Mouse (Mus musculus): ENCODE results near the gene Zfp882. TPM values are rescaled to one million over a fixed set of nuclear protein-coding genes. Genes with fewer than 3 reads are reported as not detected.
A peak's percentile ranks its signal among the peaks of the same experiment; 100 is the strongest.
"Not testable (repeated sequence)": the region's sequence is repeated elsewhere in the genome, so short reads cannot be mapped to it uniquely, and the experiment has no call there.

Zfp882 gene
- polyA plus RNA-seq (2015; fragmentation: Nextera tagmentation; extraction: Ambion mirVana) = 13.5 and 17.1 TPM in 2 replicates

- peak within 1 kb of the TSS; percentile 60 for H3K4me2 ChIP-seq
- 5% methylated on average over 47 of the region's 47 CpGs for WGBS
- peak within 1 kb of the TSS; percentile 71 for H3K4me3 ChIP-seq (replicated peaks)
These were observed at the start of gene Zfp882, which contains the start of gene Zfp617 for GRCm38 (mm10) chr8:71908309-71909261. Zfp882 (plus strand) TSS chr8:71908608. Zfp617 (plus strand) TSS chr8:71908635.

DNA sequence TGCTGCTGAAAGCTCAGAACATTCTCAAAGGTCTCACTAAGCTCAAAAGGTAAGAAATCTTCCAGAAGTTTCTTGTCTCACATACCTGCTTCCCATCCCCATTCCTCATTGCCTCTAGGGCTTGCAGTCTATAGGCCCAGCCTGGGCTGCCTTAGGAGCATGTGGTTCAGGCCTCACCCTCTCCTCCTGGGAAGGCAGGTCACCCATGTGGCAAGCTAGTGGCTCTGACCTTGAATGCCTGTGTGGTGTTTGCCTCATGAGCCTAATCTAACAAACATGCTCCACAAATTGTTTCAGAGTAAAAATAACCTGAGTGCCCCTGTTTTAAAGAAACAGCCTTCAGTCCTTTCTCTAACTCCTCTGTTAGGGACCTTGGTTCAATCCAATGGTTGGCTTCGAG, 46.9 kb upstream of the Zfp882 start:
- not testable (repeated sequence) for H3K9ac ChIP-seq (replicated peaks); ATAC-seq (ENCODE audit: low FRiP score); H3K4me2 ChIP-seq; H3K27me3 ChIP-seq (replicated peaks); H3K4me3 ChIP-seq (replicated peaks); H3K9me3 ChIP-seq (replicated peaks); H3K27ac ChIP-seq (replicated peaks); H3K36me3 ChIP-seq; H3K4me1 ChIP-seq
- 75% methylated on average over 1 of the region's 1 CpGs for WGBS

More at GRCm38 (mm10) chr8:71908309-71909261, at the start of gene Zfp882, which contains the start of gene Zfp617:
- peak; percentile 97 for ATAC-seq (ENCODE audit: low FRiP score)
- no peaks in the 10 kb centered on the region for H3K27me3 ChIP-seq (replicated peaks)
- H3K27ac ChIP-seq (replicated peaks) = peak within 1 kb of the TSS; percentile 98
- peak within 1 kb of the TSS; percentile 86 for H3K9ac ChIP-seq (replicated peaks)
- peaks cover 3% of the 10 kb centered on the region for H3K36me3 ChIP-seq
- H3K4me1 ChIP-seq = peaks cover 11% of the 10 kb centered on the region; the same call in 1 of the 2 replicates
- no peaks in the 10 kb centered on the region for H3K9me3 ChIP-seq (replicated peaks)

DNA sequence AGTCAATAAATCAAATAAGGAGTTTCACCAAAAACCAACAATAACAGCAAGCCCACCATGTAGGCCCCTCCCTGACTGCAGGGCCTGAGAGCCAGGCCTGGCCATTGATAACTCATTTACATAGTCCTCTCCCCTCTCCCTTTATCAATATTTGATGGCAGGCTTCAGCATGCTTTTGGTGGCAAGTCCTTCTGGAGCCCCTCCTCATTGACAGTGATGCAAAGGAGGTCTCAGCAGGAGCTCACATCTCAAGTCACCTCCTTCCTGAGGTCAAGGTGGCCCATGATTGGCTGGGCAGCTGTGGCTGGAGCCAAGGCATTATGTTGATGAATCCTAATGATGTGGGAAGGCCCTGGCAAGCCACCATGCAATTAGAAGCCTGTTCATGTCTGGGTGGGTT, 46.4 kb upstream of the Zfp882 start:
- not testable (repeated sequence) for H3K4me2 ChIP-seq; H3K27me3 ChIP-seq (replicated peaks); H3K27ac ChIP-seq (replicated peaks); H3K9ac ChIP-seq (replicated peaks); H3K9me3 ChIP-seq (replicated peaks); H3K4me1 ChIP-seq; H3K4me3 ChIP-seq (replicated peaks); ATAC-seq (ENCODE audit: low FRiP score); H3K36me3 ChIP-seq

- peak within 1 kb of the TSS; percentile 85 for H3K27ac ChIP-seq (replicated peaks)
- ATAC-seq (ENCODE audit: low FRiP score) = peak; percentile 94
- H3K9ac ChIP-seq (replicated peaks) = peak within 1 kb of the TSS; percentile 75
- peaks cover 6% of the 10 kb centered on the region; the same call in 1 of the 2 replicates for H3K4me1 ChIP-seq
- no peaks in the 10 kb centered on the region for H3K27me3 ChIP-seq (replicated peaks)
- WGBS = 5% methylated on average over 41 of the region's 45 CpGs
- H3K36me3 ChIP-seq = peaks cover 24% of the 10 kb centered on the region
- H3K4me3 ChIP-seq (replicated peaks) = peak within 1 kb of the TSS; percentile 71
- H3K4me2 ChIP-seq = peak within 1 kb of the TSS; percentile 93
- H3K9me3 ChIP-seq (replicated peaks) = peaks cover 21% of the 10 kb centered on the region
These were observed 26.7 kb upstream of the Zfp882 start, which contains the start of gene Zfp709 for GRCm38 (mm10) chr8:71881618-71882274. Zfp709 (plus strand) TSS chr8:71882019.

- 39% methylated on average over 11 of the region's 11 CpGs for WGBS
These were observed 7.7 kb upstream of the Zfp882 start for GRCm38 (mm10) chr8:71900666-71901065.

DNA sequence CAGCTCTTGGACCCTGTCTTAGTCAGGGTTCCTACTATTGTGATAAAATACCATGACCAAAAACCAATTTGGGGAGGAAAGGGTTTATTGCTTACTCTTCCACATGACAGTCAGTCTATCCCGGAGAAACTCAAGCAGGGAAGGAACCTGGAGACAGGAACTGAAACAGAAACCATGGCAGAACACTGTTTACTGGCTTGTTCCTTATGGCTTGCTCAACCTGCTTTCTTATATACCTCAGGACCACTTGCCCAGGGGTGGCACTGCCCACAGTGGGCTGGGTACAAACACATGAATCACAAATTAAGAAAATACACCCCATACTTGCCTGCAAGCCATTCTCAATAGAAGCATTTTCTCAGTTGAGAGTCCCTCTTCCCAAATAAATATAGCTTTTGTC, 5.3 kb upstream of the Zfp882 start:
- not testable (repeated sequence) for H3K9ac ChIP-seq (replicated peaks); H3K36me3 ChIP-seq; ATAC-seq (ENCODE audit: low FRiP score); H3K9me3 ChIP-seq (replicated peaks); H3K4me3 ChIP-seq (replicated peaks); H3K4me1 ChIP-seq; H3K27ac ChIP-seq (replicated peaks); H3K27me3 ChIP-seq (replicated peaks); H3K4me2 ChIP-seq
- WGBS = 71% methylated on average over 1 of the region's 1 CpGs

More at GRCm38 (mm10) chr8:71900666-71901065, 7.7 kb upstream of the Zfp882 start:
- H3K27me3 ChIP-seq (replicated peaks); H3K27ac ChIP-seq (replicated peaks); H3K9me3 ChIP-seq (replicated peaks); H3K4me3 ChIP-seq (replicated peaks); ATAC-seq (ENCODE audit: low FRiP score); H3K4me1 ChIP-seq; H3K4me2 ChIP-seq; H3K9ac ChIP-seq (replicated peaks); H3K36me3 ChIP-seq: not testable (repeated sequence)

GRCm38 (mm10) chr8:71906809-71907208, 1.6 kb upstream of the Zfp882 start:
- 97% methylated on average over 1 of the region's 1 CpGs for WGBS
- Histone ChIP-seq H3K27me3 (replicated peaks) (no peaks in the 10 kb centered on the region), H3K4me2 (no peak overlapping the region), H3K27ac (replicated peaks) (no peak overlapping the region), H3K4me1 (peaks cover 11% of the 10 kb centered on the region; the same call in 1 of the 2 replicates), H3K9me3 (replicated peaks) (no peaks in the 10 kb centered on the region), H3K4me3 (replicated peaks) (no peak overlapping the region), H3K9ac (replicated peaks) (no peak overlapping the region), H3K36me3 (no peaks in the 10 kb centered on the region)
- no peak for ATAC-seq (ENCODE audit: low FRiP score)

DNA sequence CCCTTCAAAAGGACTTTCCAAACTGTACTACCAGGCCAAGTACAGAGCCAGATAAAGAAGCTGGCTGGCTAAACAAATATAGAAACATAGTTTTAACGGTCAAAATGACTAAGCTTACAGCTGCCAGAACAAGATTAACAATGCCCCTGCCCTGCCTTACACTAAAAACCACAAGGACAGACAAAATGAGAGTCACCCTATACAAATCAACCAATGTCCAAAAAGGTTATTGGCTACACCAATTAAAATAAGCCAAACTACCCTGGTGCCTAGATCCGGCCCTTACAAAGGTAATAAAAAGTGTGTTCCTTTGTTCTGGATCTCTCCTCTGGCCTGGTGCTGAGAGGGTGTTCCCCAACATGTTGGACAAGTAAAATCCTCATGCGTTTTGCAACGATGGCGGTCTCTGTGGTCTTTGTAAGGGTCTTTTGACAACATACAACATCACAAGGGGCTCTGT, 580 bp upstream of the Zfp882 start:
- peaks cover 11% of the 10 kb centered on the region; the same call in 1 of the 2 replicates for H3K4me1 ChIP-seq
- ATAC-seq (ENCODE audit: low FRiP score) = no peak
- no peaks in the 10 kb centered on the region for H3K36me3 ChIP-seq
- peak overlapping the region; percentile 71 for H3K4me3 ChIP-seq (replicated peaks)
- WGBS = 97% methylated on average over 5 of the region's 5 CpGs
- no peak overlapping the region for H3K9ac ChIP-seq (replicated peaks)
- peak overlapping the region; percentile 98 for H3K27ac ChIP-seq (replicated peaks)
- peak overlapping the region; percentile 60 for H3K4me2 ChIP-seq
- H3K9me3 ChIP-seq (replicated peaks) = no peaks in the 10 kb centered on the region
- H3K27me3 ChIP-seq (replicated peaks) = no peaks in the 10 kb centered on the region

DNA sequence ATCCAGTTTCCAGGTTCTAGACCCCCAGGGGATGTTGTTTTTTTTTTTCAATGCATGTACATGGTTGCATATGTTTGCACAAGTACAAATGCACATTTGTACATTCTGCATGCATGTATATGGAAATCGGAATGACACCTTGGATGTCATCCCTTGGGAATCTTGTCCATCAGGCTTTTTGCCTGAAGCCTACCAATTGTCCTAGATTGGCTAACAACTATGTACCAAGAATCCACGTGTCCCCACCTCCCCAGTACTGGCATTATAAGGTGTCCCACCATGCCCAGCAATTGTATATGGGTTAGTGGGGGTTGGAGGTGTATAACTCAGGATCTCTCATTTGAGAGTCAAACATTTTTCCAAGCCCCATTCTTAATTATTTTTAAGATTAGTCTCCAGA, 3.9 kb downstream of the Zfp882 start:
- WGBS = 96% methylated on average over 2 of the region's 2 CpGs

GRCm38 (mm10) chr8:71922567-71923401, 14.4 kb downstream of the Zfp882 start:
- H3K9ac ChIP-seq (replicated peaks) = peak overlapping the region; percentile 85
- under 1% methylated on average over 55 of the region's 57 CpGs for WGBS
- no peaks in the 10 kb centered on the region for H3K9me3 ChIP-seq (replicated peaks)
- H3K36me3 ChIP-seq = peaks cover 5% of the 10 kb centered on the region; the same call in 1 of the 2 replicates
- ATAC-seq (ENCODE audit: low FRiP score) = peak; percentile 99
- H3K4me3 ChIP-seq (replicated peaks) = peak overlapping the region; percentile 75
- peak overlapping the region; percentile 97 for H3K27ac ChIP-seq (replicated peaks)
- H3K27me3 ChIP-seq (replicated peaks) = no peaks in the 10 kb centered on the region
- H3K4me2 ChIP-seq = peak overlapping the region; percentile 70
- peaks cover 14% of the 10 kb centered on the region for H3K4me1 ChIP-seq

More for the DNA sequence above, 3.9 kb downstream of the Zfp882 start:
- Histone ChIP-seq H3K9ac (replicated peaks) (no peak overlapping the region), H3K9me3 (replicated peaks) (no peaks in the 10 kb centered on the region), H3K27ac (replicated peaks) (no peak overlapping the region), H3K27me3 (replicated peaks) (no peaks in the 10 kb centered on the region), H3K4me2 (no peak overlapping the region), H3K36me3 (peaks cover 32% of the 10 kb centered on the region), H3K4me1 (peaks cover 11% of the 10 kb centered on the region; the same call in 1 of the 2 replicates), H3K4me3 (replicated peaks) (no peak overlapping the region)
- no peak for ATAC-seq (ENCODE audit: low FRiP score)

- Histone ChIP-seq H3K4me1 (peaks cover 14% of the 10 kb centered on the region), H3K27ac (replicated peaks) (no peak overlapping the region), H3K9me3 (replicated peaks) (no peaks in the 10 kb centered on the region), H3K4me3 (replicated peaks) (no peak overlapping the region), H3K27me3 (replicated peaks) (no peaks in the 10 kb centered on the region), H3K9ac (replicated peaks) (no peak overlapping the region), H3K36me3 (peaks cover 20% of the 10 kb centered on the region), H3K4me2 (no peak overlapping the region)
- ATAC-seq (ENCODE audit: low FRiP score) = no peak
- 98% methylated on average over 5 of the region's 5 CpGs for WGBS
These were observed 17.4 kb downstream of the Zfp882 start for GRCm38 (mm10) chr8:71925791-71926190.

Measured in neural tube, embryonic 15.5 days (tissue).